Mouse (Mus musculus): ENCODE data around the gene Sphk2. TPM values are rescaled to one million over a fixed set of nuclear protein-coding genes. Genes with fewer than 3 reads are reported as not detected.

Sphk2 gene
- total RNA-seq, 1 experiment from 2014 or later, result 25.5 TPM

GRCm38 (mm10) chr7:45701607-45702006 lies 16.2 kb downstream of the Sphk2 start:
- no peak for ATAC-seq (ENCODE audit: extremely low read depth, insufficient number of reproducible peaks, low FRiP score, poor library complexity, severe bottlenecking)

GRCm38 (mm10) chr7:45701072-45701471 lies 16.7 kb downstream of the Sphk2 start:
- ATAC-seq (ENCODE audit: extremely low read depth, insufficient number of reproducible peaks, low FRiP score, poor library complexity, severe bottlenecking), result no peak

GRCm38 (mm10) chr7:45700301-45701015 lies 17.3 kb downstream of the Sphk2 start:
- ATAC-seq (ENCODE audit: extremely low read depth, insufficient number of reproducible peaks, low FRiP score, poor library complexity, severe bottlenecking), result no peak

GRCm38 (mm10) chr7:45699523-45700141 lies 18.2 kb downstream of the Sphk2 start, which contains the start of gene Car11:
Gene Car11, plus strand, starts transcription at chr7:45699843.
- no peak for ATAC-seq (ENCODE audit: extremely low read depth, insufficient number of reproducible peaks, low FRiP score, poor library complexity, severe bottlenecking)

DNA sequence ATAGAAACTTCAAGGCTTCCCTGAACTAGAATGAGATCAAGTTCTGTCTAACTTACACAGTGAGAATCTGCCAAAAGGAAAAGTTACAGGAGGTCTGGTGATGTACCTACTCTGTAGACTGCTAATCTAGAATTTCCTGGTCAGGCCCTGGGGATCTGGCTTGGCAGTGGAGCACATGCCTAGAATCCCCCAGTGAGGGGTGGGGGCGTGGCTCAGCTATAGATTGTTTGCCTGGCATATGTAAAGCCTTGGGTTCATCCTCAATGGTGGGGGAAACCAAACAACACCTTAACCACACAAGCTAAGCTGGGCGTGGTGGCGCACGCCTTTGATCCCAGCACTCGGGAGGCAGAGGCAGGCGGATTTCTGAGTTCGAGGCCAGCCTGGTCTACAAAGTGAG lies 19.9 kb downstream of the Sphk2 start:
- no peak for ATAC-seq (ENCODE audit: extremely low read depth, insufficient number of reproducible peaks, low FRiP score, poor library complexity, severe bottlenecking)

DNA sequence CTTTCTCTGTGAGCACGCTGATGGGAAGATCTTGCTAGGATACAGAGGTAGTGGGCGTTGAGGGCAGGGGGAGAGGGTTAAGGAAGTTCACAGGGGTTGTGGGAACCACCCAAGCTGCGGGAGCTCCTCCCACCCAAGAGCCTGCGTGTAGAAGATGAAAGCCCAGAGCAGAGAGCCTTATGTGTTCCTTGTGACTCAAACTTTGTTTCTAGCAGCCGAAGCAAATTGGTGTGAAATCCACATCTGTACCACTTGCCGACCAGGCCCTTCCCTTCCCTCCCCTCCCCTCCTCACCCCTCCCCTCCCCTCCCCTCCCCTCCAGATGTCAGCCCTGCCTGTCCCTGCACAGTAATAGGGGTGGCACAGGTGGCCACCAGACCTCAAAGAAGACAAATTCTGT lies 22.7 kb downstream of the Sphk2 start:
- ATAC-seq (ENCODE audit: extremely low read depth, insufficient number of reproducible peaks, low FRiP score, poor library complexity, severe bottlenecking), result no peak

DNA sequence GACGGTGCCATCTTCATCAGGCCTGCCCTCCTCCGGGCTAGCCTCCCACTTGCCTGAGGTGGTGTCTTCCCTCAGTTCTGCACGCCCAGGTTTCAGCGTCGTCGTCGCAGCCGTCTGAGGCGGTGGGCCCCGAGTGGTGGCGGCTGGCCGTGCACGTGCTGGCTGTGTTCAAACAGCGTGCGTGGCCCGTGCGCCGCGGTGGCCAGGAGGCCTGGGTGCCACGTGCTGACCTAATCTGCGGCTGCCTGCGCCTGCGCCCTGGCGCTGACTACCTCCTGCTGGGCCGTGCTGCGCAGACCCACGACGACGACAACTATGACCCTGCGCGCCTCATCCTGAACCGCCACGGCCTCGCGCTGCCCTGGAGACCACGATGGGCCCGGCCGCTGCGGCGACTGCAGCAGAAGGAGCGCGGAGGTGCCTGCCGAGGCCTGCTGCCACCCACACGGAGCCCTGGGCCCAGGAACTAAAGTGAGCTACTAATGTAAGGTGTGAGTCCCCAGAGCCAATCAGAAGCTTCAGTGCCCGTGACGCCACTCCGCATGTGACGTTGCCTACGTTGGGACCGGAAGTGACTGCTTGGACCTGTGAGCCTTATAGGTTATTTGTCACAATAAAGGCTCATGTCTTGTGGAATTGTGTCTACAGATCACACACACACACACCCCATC lies 23.7 kb downstream of the Sphk2 start, which contains the start of gene Sec1:
Sec1 (minus strand) TSS at position 482 of the 671 bp plus-strand sequence.
- ATAC-seq (ENCODE audit: extremely low read depth, insufficient number of reproducible peaks, low FRiP score, poor library complexity, severe bottlenecking), result no peak

- ATAC-seq (ENCODE audit: extremely low read depth, insufficient number of reproducible peaks, low FRiP score, poor library complexity, severe bottlenecking), result no peak
These were observed 25.4 kb downstream of the Sphk2 start for GRCm38 (mm10) chr7:45692364-45692763.

DNA sequence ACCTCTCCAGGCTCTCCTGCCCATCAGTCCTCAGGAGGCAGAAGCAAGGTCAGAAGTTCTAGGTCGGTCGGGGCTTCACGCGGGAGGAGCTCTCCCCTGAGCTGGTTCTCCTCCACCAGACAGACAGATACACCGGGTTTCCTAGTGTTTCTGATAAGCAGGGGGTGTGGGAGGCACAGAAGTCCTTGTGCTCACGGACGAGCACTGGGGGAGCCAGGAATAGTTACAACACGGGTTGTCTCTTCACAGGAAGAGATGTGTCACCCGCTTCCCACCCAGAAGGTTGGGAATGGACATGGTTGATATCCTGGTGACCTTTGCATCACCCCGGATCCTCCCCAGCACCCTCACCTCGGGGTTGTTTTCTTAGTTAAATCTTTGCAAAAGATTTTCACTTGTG lies 28.0 kb downstream of the Sphk2 start:
- no peak for ATAC-seq (ENCODE audit: extremely low read depth, insufficient number of reproducible peaks, low FRiP score, poor library complexity, severe bottlenecking)

GRCm38 (mm10) chr7:45689099-45689498 lies 28.7 kb downstream of the Sphk2 start:
- no peak for ATAC-seq (ENCODE audit: extremely low read depth, insufficient number of reproducible peaks, low FRiP score, poor library complexity, severe bottlenecking)

DNA sequence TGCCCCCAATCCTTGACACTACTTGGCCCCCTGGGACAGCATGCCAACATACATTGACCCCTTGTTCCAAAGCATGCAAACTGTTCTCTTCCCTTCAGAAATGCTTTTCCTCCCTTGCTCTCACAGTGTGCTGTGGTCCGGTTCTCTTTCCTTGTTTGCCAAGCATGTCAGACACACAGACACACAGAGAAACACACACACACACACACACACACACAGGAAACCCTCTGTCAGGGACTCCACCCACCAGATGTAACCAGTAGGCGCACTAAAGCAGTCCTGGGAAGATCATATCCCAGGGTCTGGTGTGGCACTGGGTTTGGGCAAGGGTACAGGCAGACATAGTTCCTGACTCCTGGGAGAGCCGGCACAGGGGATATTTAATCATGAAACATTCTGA lies 31.0 kb downstream of the Sphk2 start:
- no peak for ATAC-seq (ENCODE audit: extremely low read depth, insufficient number of reproducible peaks, low FRiP score, poor library complexity, severe bottlenecking)

DNA sequence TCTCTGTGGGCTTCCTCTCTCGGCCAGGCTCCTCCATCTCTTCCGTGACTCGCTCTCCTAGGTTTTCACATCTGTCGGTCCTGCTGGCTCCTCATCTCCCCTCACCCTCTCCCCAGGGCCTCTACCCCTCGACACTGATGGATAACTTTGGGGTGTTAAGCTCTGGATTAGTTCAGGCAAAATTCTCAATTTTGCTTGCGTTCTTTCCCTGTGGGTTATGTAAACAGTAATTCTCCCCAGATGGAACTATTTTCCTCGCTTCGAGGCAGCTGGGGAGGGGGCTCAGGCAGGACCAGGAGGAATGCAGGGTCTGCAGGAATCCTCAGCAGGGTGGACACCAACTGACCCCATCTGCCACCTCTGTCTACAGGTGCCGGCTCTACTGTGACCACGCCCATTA lies 32.0 kb downstream of the Sphk2 start:
- no peak for ATAC-seq (ENCODE audit: extremely low read depth, insufficient number of reproducible peaks, low FRiP score, poor library complexity, severe bottlenecking)

DNA sequence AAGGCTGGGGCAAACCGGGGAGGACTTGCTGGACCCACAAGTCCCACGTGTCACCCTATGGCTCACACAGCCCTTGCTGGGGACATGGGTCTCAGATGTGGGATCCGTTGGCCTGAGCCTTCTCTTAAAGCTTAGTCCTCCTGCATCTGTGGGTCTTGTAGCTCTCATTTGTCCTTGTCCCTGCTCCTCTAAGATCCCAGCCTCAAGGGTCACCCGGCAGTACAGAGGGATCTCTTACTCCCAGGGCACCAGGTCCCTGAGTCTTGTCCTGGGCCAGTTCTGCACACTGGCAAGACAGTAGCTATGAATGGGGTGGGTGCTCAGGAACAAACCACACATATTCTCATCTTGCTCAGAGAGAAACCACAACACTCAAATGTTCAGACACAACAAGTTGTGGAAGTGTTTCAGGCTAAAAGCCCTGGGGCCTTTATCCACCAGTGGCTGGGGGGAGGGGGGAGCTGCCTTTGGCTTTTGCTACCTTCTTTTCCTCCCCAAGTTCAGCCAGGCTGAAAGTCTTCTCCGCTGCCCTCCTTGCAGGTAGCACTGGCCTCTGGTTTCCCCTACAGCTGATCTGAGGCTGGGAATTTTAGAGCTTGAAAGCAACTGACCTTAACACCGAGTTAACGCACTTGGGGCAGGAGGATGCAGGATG lies 34.3 kb downstream of the Sphk2 start, which contains the start of gene Ntn5:
Ntn5 (plus strand) TSS at position 627 of the 655 bp plus-strand sequence.
- ATAC-seq (ENCODE audit: extremely low read depth, insufficient number of reproducible peaks, low FRiP score, poor library complexity, severe bottlenecking), result no peak

- peak; percentile 72 for ATAC-seq (ENCODE audit: extremely low read depth, insufficient number of reproducible peaks, low FRiP score, poor library complexity, severe bottlenecking)
These were observed 35.4 kb downstream of the Sphk2 start for GRCm38 (mm10) chr7:45682144-45683126.

- ATAC-seq (ENCODE audit: extremely low read depth, insufficient number of reproducible peaks, low FRiP score, poor library complexity, severe bottlenecking), result peak; percentile 37; the same call in 1 of the 2 replicates
These were observed 36.6 kb downstream of the Sphk2 start for GRCm38 (mm10) chr7:45681046-45681736.

GRCm38 (mm10) chr7:45679966-45680621 lies 37.7 kb downstream of the Sphk2 start:
- ATAC-seq (ENCODE audit: extremely low read depth, insufficient number of reproducible peaks, low FRiP score, poor library complexity, severe bottlenecking), result no peak

- ATAC-seq (ENCODE audit: extremely low read depth, insufficient number of reproducible peaks, low FRiP score, poor library complexity, severe bottlenecking), result no peak
These were observed 39.3 kb downstream of the Sphk2 start for GRCm38 (mm10) chr7:45678513-45678912.
